Mouse (Mus musculus) heart, adult 2 months (tissue): ENCODE data around the gene Gpx5. TPM values are rescaled to one million over a fixed set of nuclear protein-coding genes. Genes with fewer than 3 reads are reported as not detected.

Experiments used
- DNase-seq, 2 experiments: peaks; one replicate each; pipeline ENCODE4 v3.0.0; 2021
- H3K27ac ChIP-seq: fragments of 200-600 bp; 2 replicates; pipeline ENCODE4 v1.8.1; 2022
- H3K27me3 ChIP-seq: fragments of 200-500 bp; 2 replicates; pipeline ENCODE4 v1.6.1; 2012; ENCODE audit warnings: mild to moderate bottlenecking, low read length, inconsistent platforms, mixed read lengths; ENCODE audit not compliant: control insufficient read depth, insufficient read depth
- H3K36me3 ChIP-seq: fragments of 200-500 bp; 2 replicates; pipeline ENCODE4 v1.6.1; 2012; ENCODE audit warnings: low read length, inconsistent platforms; ENCODE audit not compliant: control insufficient read depth, insufficient read depth
- H3K4me1 ChIP-seq: fragments of 200-500 bp; 2 replicates; pipeline ENCODE4 v1.6.1; 2011; ENCODE audit warnings: low read length; ENCODE audit not compliant: control insufficient read depth, insufficient read depth
- H3K4me3 ChIP-seq: fragments of 200-600 bp; 2 replicates; pipeline ENCODE4 v1.8.1; 2022
- H3K79me2 ChIP-seq: fragments of 200-500 bp; replicated peaks from 2 replicates; pipeline ENCODE4 v1.6.1; 2012; ENCODE audit warnings: mild to moderate bottlenecking, inconsistent platforms, low read length, moderate library complexity, mixed read lengths; ENCODE audit not compliant: control insufficient read depth, insufficient read depth
- H3K9ac ChIP-seq: fragments of 200-500 bp; 2 replicates; pipeline ENCODE4 v1.6.1; 2012; ENCODE audit warnings: low read depth, mild to moderate bottlenecking, control low read depth, inconsistent platforms, low read length, mixed read lengths
- CTCF ChIP-seq: fragments of 200-600 bp; IDR thresholded peaks from 2 replicates; pipeline ENCODE4 v1.8.1; 2022; ENCODE audit warnings: antibody characterized with exemption, mild to moderate bottlenecking, moderate library complexity
- EP300 ChIP-seq: fragments of 200-500 bp; IDR thresholded peaks from 2 replicates; pipeline ENCODE4 v1.6.1; 2011; ENCODE audit warnings: low read depth, low read length, control low read depth; ENCODE audit not compliant: insufficient read depth
- POLR2A ChIP-seq: fragments of 200-500 bp; IDR thresholded peaks from 2 replicates; pipeline ENCODE4 v1.6.1; 2011; ENCODE audit warnings: mild to moderate bottlenecking, low read depth, low read length, control low read depth; ENCODE audit not compliant: insufficient read depth
- WGBS: fragments of 180-500 bp; shearing (Covaris S2); methylation state at CpG from one replicate; pipeline ENCODE4 v1.1.7; 2018; 5-methylcytosine and 5-hydroxymethylcytosine counted together
- intact Hi-C: fragments of 180-260 bp; cut with DNase I; formaldehyde crosslinking; loops from one replicate; pipeline ENCODE4 v1.15.1; 2025
- polyA plus RNA-seq: library from polyadenylated mRNA; depleted of rRNA; stranded (reverse); fragments of >200 nt; gene quantifications from 2 replicates; pipeline ENCODE4 v1.2.3, GENCODE M21; 2012
- total RNA-seq, 2 experiments: library from RNA; stranded (reverse); gene quantifications; 2 replicates each; pipeline ENCODE4 v1.2.3; 2021

The Gpx5 gene
- total and polyA plus RNA-seq, 3 experiments: not detected

GRCm38 (mm10) chr13:21304483-21305066 lies 12.0 kb upstream of the Gpx5 start:
- H3K9ac ChIP-seq: no peak overlapping the region
- intact Hi-C loops: no loop called here

GRCm38 (mm10) chr13:21298557-21298956 lies 6.0 kb upstream of the Gpx5 start:
- no peak overlapping the region for H3K4me3 ChIP-seq
- no peaks in the 10 kb centered on the region for H3K4me1 ChIP-seq
- intact Hi-C loops: no loop called here
- no peak overlapping the region for H3K27ac ChIP-seq
- no peak overlapping the region for H3K9ac ChIP-seq
- H3K79me2 ChIP-seq: no peaks in the 10 kb centered on the region
- no peak for TF ChIP-seq CTCF
- TF ChIP-seq POLR2A: no peak
- TF ChIP-seq EP300: no peak
- no peak for DNase-seq
- H3K36me3 ChIP-seq: no peaks in the 10 kb centered on the region
- WGBS: 58% methylated on average over 3 of the region's 3 CpGs
- H3K27me3 ChIP-seq: no peaks in the 10 kb centered on the region

More at GRCm38 (mm10) chr13:21304483-21305066, 12.0 kb upstream of the Gpx5 start:
- Histone ChIP-seq H3K4me3 (no peak overlapping the region), H3K27ac (no peak overlapping the region), H3K27me3 (no peaks in the 10 kb centered on the region), H3K79me2 (no peaks in the 10 kb centered on the region), H3K36me3 (no peaks in the 10 kb centered on the region), H3K4me1 (no peaks in the 10 kb centered on the region)
- TF ChIP-seq POLR2A (no peak), EP300 (no peak), CTCF (no peak)
- 79% methylated on average over 3 of the region's 3 CpGs for WGBS
- DNase-seq: no peak

- 0 out of 2 replicates have a peak, but pooled peaks cover 1% of the 10 kb centered on the region for H3K27me3 ChIP-seq
- DNase-seq: peak; percentile 81 to 86
- no peaks in the 10 kb centered on the region for H3K79me2 ChIP-seq
- TF ChIP-seq EP300 (peak; percentile 76; the same call in 1 of the 2 replicates), POLR2A (no peak)
- no peaks in the 10 kb centered on the region; the same call in 1 of the 2 replicates for H3K4me1 ChIP-seq
- no peak overlapping the region for H3K27ac ChIP-seq
- peak overlapping the region; percentile 79 for H3K4me3 ChIP-seq
- no peaks in the 10 kb centered on the region for H3K36me3 ChIP-seq
- WGBS: 1% methylated on average over 13 of the region's 13 CpGs
- intact Hi-C loops: loop anchor here (1.0 to 10.0 kb wide), 6 partner anchors 47 to 745 kb away; partner anchors contain the start of genes Hist1h2ai, Hist1h2bl and Hist1h3h
- H3K9ac ChIP-seq: peak overlapping the region; percentile 63
These were observed 13.0 kb downstream of the Gpx5 start for GRCm38 (mm10) chr13:21279559-21279958.

- Histone ChIP-seq H3K79me2 (no peaks in the 10 kb centered on the region), H3K27ac (no peak overlapping the region), H3K4me1 (no peaks in the 10 kb centered on the region; the same call in 1 of the 2 replicates), H3K36me3 (no peaks in the 10 kb centered on the region), H3K27me3 (0 out of 2 replicates have a peak, but pooled peaks cover 1% of the 10 kb centered on the region), H3K9ac (peak overlapping the region; percentile 63), H3K4me3 (peak overlapping the region; percentile 79)
- TF ChIP-seq EP300: no peak
- TF ChIP-seq CTCF: no peak
- TF ChIP-seq POLR2A: no peak
- 8% methylated on average over 8 of the region's 8 CpGs for WGBS
- peak in 1 of 2 experiments; percentile 23 for DNase-seq
- intact Hi-C loops: loop anchor here (1.0 to 10.0 kb wide), 6 partner anchors 48 to 746 kb away; partner anchors contain the start of genes Hist1h2ai, Hist1h2bl and Hist1h3h
These were observed 13.5 kb downstream of the Gpx5 start for GRCm38 (mm10) chr13:21279076-21279475.

- H3K79me2 ChIP-seq: no peaks in the 10 kb centered on the region
- no peak overlapping the region for H3K27ac ChIP-seq
- TF ChIP-seq EP300 (no peak), POLR2A (no peak), CTCF (no peak)
- no peaks in the 10 kb centered on the region for H3K36me3 ChIP-seq
- no peaks in the 10 kb centered on the region; the same call in 1 of the 2 replicates for H3K4me1 ChIP-seq
- DNase-seq: no peak
- peak overlapping the region; percentile 56 for H3K4me3 ChIP-seq
- peak overlapping the region; percentile 51; the same call in 1 of the 2 replicates for H3K9ac ChIP-seq
- intact Hi-C loops: loop anchor here (5.0 to 10.0 kb wide), 4 partner anchors 74 to 748 kb away; partner anchors contain the start of genes Hist1h2ai, Hist1h2bl and Hist1h3h
- H3K27me3 ChIP-seq: 0 out of 2 replicates have a peak, but pooled peaks cover 1% of the 10 kb centered on the region
- WGBS: 5% methylated on average over 9 of the region's 9 CpGs
These were observed 16.0 kb downstream of the Gpx5 start for GRCm38 (mm10) chr13:21276551-21276950.
